ENCODE assay signal across 22 mouse cellular contexts in genomic region chr2:71834371-71834770, GRCm38 (mm10). TPM values are rescaled to one million over a fixed set of nuclear protein-coding genes. Genes with fewer than 3 reads are reported as not detected.
DNase-seq lines count a peak whose midpoint lies in the region; ATAC-seq and TF ChIP-seq lines count a peak whose summit lies in the region.
"Had no signal": no experiment of that assay in that cellular context is flagged by ENCODE, and none has a peak within 500 bp of the region (broad histone marks: within the 10 kb centered on the region; RNA-seq: fewer than 3 reads in every experiment).

No protein-coding gene starts in this region.

- H3K36me3 ChIP-seq in heart, embryonic 12.5 days: peaks cover 59% of the 10 kb centered on the region
- H3K36me3 ChIP-seq in CH12.LX (replicated peaks in 1 of 2; ENCODE audit: control insufficient read depth in 1 of 2, insufficient read depth in 1 of 2, low read length in 1 of 2): peaks cover 0 to 9% of the 10 kb centered on the region in 2 experiments
- H3K36me3 ChIP-seq: embryonic facial prominence, embryonic 13.5 days; embryonic facial prominence, embryonic 15.5 days had no signal

- no peaks in the 10 kb centered on the region for H3K27me3 ChIP-seq in heart, embryonic 12.5 days (replicated peaks)
- H3K27me3 ChIP-seq in CH12.LX (replicated peaks): no peaks in the 10 kb centered on the region
- H3K27me3 ChIP-seq: embryonic facial prominence, embryonic 13.5 days; embryonic facial prominence, embryonic 15.5 days; forebrain, embryonic 12.5 days had no signal

- dilution Hi-C loops in CH12.LX (cut with MboI; ENCODE audit: extremely low pct_ligation_motif_present, extremely low pct_unique_long_range_greater_than_20kb, low sequenced_read_pairs): no loop called here

- no peak overlapping the region for H3K4me3 ChIP-seq in heart, embryonic 12.5 days
- H3K4me3 ChIP-seq in CH12.LX (replicated peaks in 1 of 3; ENCODE audit: low read depth in 2 of 3, low read length in 2 of 3, poor library complexity in 1 of 3): no peak overlapping the region
- H3K4me3 ChIP-seq: embryonic facial prominence, embryonic 13.5 days; embryonic facial prominence, embryonic 15.5 days; erythroblast, embryonic 14.5 days; forebrain, embryonic 10.5 days; forebrain, embryonic 12.5 days had no signal

- no peak overlapping the region for H3K9ac ChIP-seq in heart, embryonic 12.5 days
- no peak overlapping the region for H3K9ac ChIP-seq in CH12.LX (ENCODE audit: insufficient read depth, low read depth)
- H3K9ac ChIP-seq: embryonic facial prominence, embryonic 13.5 days; embryonic facial prominence, embryonic 15.5 days; forebrain, embryonic 12.5 days had no signal

- TF ChIP-seq RAD21 in CH12.LX (IDR thresholded peaks at IDR 0.05; ENCODE audit: low read depth, low read length): no peak

- peaks cover 17% of the 10 kb centered on the region for H3K4me1 ChIP-seq in heart, embryonic 12.5 days (replicated peaks)
- H3K4me1 ChIP-seq in CH12.LX (ENCODE audit: control insufficient read depth in 1 of 2, insufficient read depth in 2 of 2): peaks cover 4 to 35% of the 10 kb centered on the region in 2 experiments; a peak in 3 of 4 replicates
- H3K4me1 ChIP-seq: embryonic facial prominence, embryonic 13.5 days; embryonic facial prominence, embryonic 15.5 days; forebrain, embryonic 12.5 days had no signal

- TF ChIP-seq POLR2A in CH12.LX (IDR thresholded peaks at IDR 0.05; ENCODE audit: low read depth, low read length): no peak

- no peak for ATAC-seq in heart, embryonic 12.5 days (ENCODE audit: insufficient number of reproducible peaks, low FRiP score)
- 0 out of 2 replicates have a peak, but pooled peaks have one; percentile 44 for ATAC-seq in monocyte, adult 5-6 weeks (replicated peaks; ENCODE audit: insufficient number of reproducible peaks, low FRiP score, low TSS enrichment, poor library complexity, severe bottlenecking)
- ATAC-seq: CD4-positive, CD25-positive, alpha-beta regulatory T cell, adult 4 months; forebrain, embryonic 14.5 days; forebrain, embryonic 16.5 days had no signal

- DNase-seq in adrenal gland, adult (ENCODE audit: inconsistent age in 2 of 2, low spot score in 1 of 2): peak; percentile 27 to 64
- DNase-seq in adrenal gland, postnatal 25 days: no peak
- DNase-seq in heart, adult 11 months: peak; percentile 79
- DNase-seq in CH12.LX (ENCODE audit: extremely low read depth): no peak
- DNase-seq in cerebellum, postnatal 14 days: no peak
- DNase-seq: adrenal gland, postnatal 10 days; B cell, adult 2 months; cerebellum, adult 11-12 months; cerebellum, adult 2 months; cerebellum, adult 9-10 months; cerebellum, postnatal 36 days; embryo, embryonic 11 days had no signal

- H3K79me2 ChIP-seq in CH12.LX (replicated peaks; ENCODE audit: control insufficient read depth, extremely low read depth, insufficient read depth, poor library complexity, severe bottlenecking): no peaks in the 10 kb centered on the region

- H3K27ac ChIP-seq in heart, embryonic 12.5 days (ENCODE audit: poor library complexity, severe bottlenecking): no peak overlapping the region
- H3K27ac ChIP-seq in CH12.LX (ENCODE audit: insufficient read depth, low read depth): no peak overlapping the region
- H3K27ac ChIP-seq: embryonic facial prominence, embryonic 13.5 days; embryonic facial prominence, embryonic 15.5 days; forebrain, embryonic 10.5 days; forebrain, embryonic 12.5 days had no signal

- H3K9me3 ChIP-seq in heart, embryonic 12.5 days (replicated peaks): no peaks in the 10 kb centered on the region
- no peaks in the 10 kb centered on the region for H3K9me3 ChIP-seq in CH12.LX (replicated peaks; ENCODE audit: low read length)
- H3K9me3 ChIP-seq: embryonic facial prominence, embryonic 13.5 days; embryonic facial prominence, embryonic 15.5 days; forebrain, embryonic 10.5 days; forebrain, embryonic 12.5 days had no signal

- WGBS in heart, embryonic 12.5 days: 71% methylated on average over 7 of the region's 7 CpGs

- no peak overlapping the region for H3K4me2 ChIP-seq in heart, embryonic 12.5 days
- H3K4me2 ChIP-seq in CH12.LX (ENCODE audit: insufficient read depth, low read depth, poor library complexity, severe bottlenecking): 0 out of 2 replicates have a peak overlapping the region, but pooled peaks have one; percentile 11
- H3K4me2 ChIP-seq: embryonic facial prominence, embryonic 13.5 days; embryonic facial prominence, embryonic 15.5 days; forebrain, embryonic 12.5 days had no signal

- no peak for TF ChIP-seq CTCF in CH12.LX (conservative IDR thresholded peaks at IDR 0.05 in 1 of 2, IDR thresholded peaks at IDR 0.05 in 1 of 2; ENCODE audit: low read depth in 2 of 2, low read length in 2 of 2)

- in situ Hi-C loops in CH12.LX (cut with MboI; ENCODE audit: low pct_ligation_motif_present, low pct_unique_long_range_greater_than_20kb, low sequenced_read_pairs): no loop called here

- TF ChIP-seq EP300 in CH12.LX (IDR thresholded peaks at IDR 0.05; ENCODE audit: low read length): no peak

TF ChIP-seq in CH12.LX, 34 proteins besides CTCF, POLR2A, EP300 and RAD21:
- no peak for TF ChIP-seq SMC3 (IDR thresholded peaks at IDR 0.05; ENCODE audit: low read depth, low read length)

RNA-seq across cellular contexts. Expression of gene Pdk1, which starts 38.7 kb away (rescaled TPM):
- total RNA-seq in adrenal gland, postnatal 25 days (2021): 33.8 and 44.4 TPM in 2 replicates
- polyA plus RNA-seq in heart, embryonic 12.5 days (2016; fragmentation: Nextera tagmentation; extraction: Ambion mirVana): 108 and 116 TPM in 2 replicates
- total RNA-seq in CH12.LX (2012; rRNA removed): 20.9 and 59.9 TPM in 2 replicates
- total RNA-seq in CH12.LX (2014; rRNA removed): 75.3 and 78.5 TPM in 2 replicates
- polyA plus RNA-seq in CH12.LX (2012; ENCODE audit: insufficient read length, low read depth): 26.4 and 35.9 TPM in 2 replicates
- total RNA-seq in monocyte, adult 5-6 weeks (2017): 13.6 to 21.8 TPM (median 21.5 TPM) in 3 replicates

Comparison
In these comparisons a context has a peak if more than half of its experiments do, and no peak if none do; other contexts are left out.
1. DNase-seq: peak in adrenal gland, adult (2 of 2) and heart, adult 11 months (single experiment); none in adrenal gland, postnatal 25 days (single experiment), CH12.LX (single experiment) and cerebellum, postnatal 14 days (0 of 2).